Mouse (Mus musculus) midbrain, embryonic 14.5 days (tissue): ENCODE measurements at regions not wholly inside any gene's neighbourhood (a gene's known extent, or its start where the extent isn't known, plus 50 kb on each side); places are given as distances from the start of the nearest gene placed in this dataset.

Source experiments
- ATAC-seq: fragments of 200-750 bp; cut with Nextera tagmentation; 2 replicates; pipeline ENCODE4 v1.8.0; 2017; ENCODE audit warnings: moderate number of reproducible peaks, moderate library complexity; ENCODE audit not compliant: low FRiP score, low TSS enrichment
- DNase-seq: peaks from one replicate; pipeline ENCODE4 v3.0.0-alpha.2; 2015
- H3K27ac ChIP-seq: fragments of 300-500 bp; sonication (generic); replicated peaks from 2 replicates; pipeline ENCODE4 v1.5.1; 2014; ENCODE audit warnings: mild to moderate bottlenecking, low read depth, low read length, moderate library complexity
- H3K27me3 ChIP-seq: fragments of 300-500 bp; sonication (generic); 2 replicates; pipeline ENCODE4 v1.6.1; 2014; ENCODE audit warnings: low read length, control low read depth, mixed read lengths; ENCODE audit not compliant: control insufficient read depth, insufficient read depth
- H3K36me3 ChIP-seq: fragments of 300-500 bp; sonication (generic); 2 replicates; pipeline ENCODE4 v1.6.1; 2014; ENCODE audit warnings: low read length, control low read depth; ENCODE audit not compliant: control insufficient read depth, insufficient read depth
- H3K4me1 ChIP-seq: fragments of 300-500 bp; sonication (generic); 2 replicates; pipeline ENCODE4 v1.6.1; 2014; ENCODE audit warnings: mild to moderate bottlenecking, antibody characterized with exemption, low read length, control low read depth; ENCODE audit not compliant: control insufficient read depth, insufficient read depth
- H3K4me2 ChIP-seq: fragments of 300-500 bp; sonication (generic); 2 replicates; pipeline ENCODE4 v1.6.1; 2014; ENCODE audit warnings: mild to moderate bottlenecking, low read length, moderate library complexity
- H3K4me3 ChIP-seq: fragments of 300-500 bp; sonication (generic); replicated peaks from 2 replicates; pipeline ENCODE4 v1.5.1; 2014; ENCODE audit warnings: low read depth, low read length
- H3K9ac ChIP-seq: fragments of 300-500 bp; sonication (generic); replicated peaks from 2 replicates; pipeline ENCODE4 v1.6.1; 2014; ENCODE audit warnings: mild to moderate bottlenecking, low read length, moderate library complexity
- H3K9me3 ChIP-seq: fragments of 300-500 bp; sonication (generic); 2 replicates; pipeline ENCODE4 v1.6.1; 2016; ENCODE audit warnings: low read length, control low read depth, mixed read lengths; ENCODE audit not compliant: control insufficient read depth
- WGBS: fragments of 180-500 bp; shearing (Covaris S2); extraction: QIAGEN DNeasy Blood & Tissue Kit; methylation state at CpG from one replicate; pipeline ENCODE4 v1.1.7; 2014; 5-methylcytosine and 5-hydroxymethylcytosine counted together

- Histone ChIP-seq H3K4me1 (peaks cover 4% of the 10 kb centered on the region; the same call in 1 of the 2 replicates), H3K36me3 (no peaks in the 10 kb centered on the region), H3K27ac (no peak overlapping the region), H3K9ac (no peak overlapping the region), H3K4me2 (no peak overlapping the region), H3K4me3 (no peak overlapping the region), H3K27me3 (no peaks in the 10 kb centered on the region), H3K9me3 (no peaks in the 10 kb centered on the region)
- ATAC-seq (no peak), DNase-seq (no peak)
- 67% methylated on average over 3 of the region's 3 CpGs for WGBS
Observed at GRCm38 (mm10) chr12:17493810-17494209, 50.8 kb upstream of the Odc1 start.
